Mouse (Mus musculus) heart, adult 2 months (tissue): ENCODE measurements at regions not wholly inside any gene's neighbourhood (a gene's known extent, or its start where the extent isn't known, plus 50 kb on each side); places are given as distances from the start of the nearest gene placed in this dataset.

ENCODE experiments used
- CTCF ChIP-seq: fragments of 200-600 bp; IDR thresholded peaks from 2 replicates; pipeline ENCODE4 v1.8.1; 2022; ENCODE audit warnings: antibody characterized with exemption, mild to moderate bottlenecking, moderate library complexity
- EP300 ChIP-seq: fragments of 200-500 bp; IDR thresholded peaks from 2 replicates; pipeline ENCODE4 v1.6.1; 2011; ENCODE audit warnings: low read depth, low read length, control low read depth; ENCODE audit not compliant: insufficient read depth
- POLR2A ChIP-seq: fragments of 200-500 bp; IDR thresholded peaks from 2 replicates; pipeline ENCODE4 v1.6.1; 2011; ENCODE audit warnings: mild to moderate bottlenecking, low read depth, low read length, control low read depth; ENCODE audit not compliant: insufficient read depth

DNA sequence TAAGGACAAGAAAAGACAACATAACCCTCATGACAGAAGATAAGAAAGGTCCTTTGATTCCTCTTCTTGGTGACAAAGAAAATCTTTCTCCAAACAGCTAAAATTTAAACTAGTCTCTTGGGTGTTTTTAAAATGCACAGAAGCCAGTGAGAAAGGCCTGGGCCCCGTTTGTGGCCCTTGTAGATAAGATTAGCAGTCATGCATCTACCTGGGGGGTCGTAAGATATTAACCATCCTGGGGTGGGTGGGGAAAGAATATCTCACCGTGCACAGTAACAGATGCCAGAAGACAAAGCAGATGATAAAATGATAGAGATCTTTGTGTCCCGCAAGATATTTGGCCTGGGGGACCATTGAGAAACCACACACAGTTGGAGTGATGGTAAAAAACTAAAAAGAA, 51.5 kb upstream of the Atp2b1 start:
- TF ChIP-seq POLR2A (no peak), CTCF (no peak), EP300 (no peak)
